Mouse (Mus musculus): ENCODE measurements around the gene Dhrs3. TPM values are rescaled to one million over a fixed set of nuclear protein-coding genes. Genes with fewer than 3 reads are reported as not detected.

Gene Dhrs3
- total RNA-seq, 2 experiments from 2014 or later = 28.6 to 29.6 TPM

- no peak for DNase-seq (ENCODE audit: extremely low spot score in 1 of 2, low spot score in 2 of 2)
- H3K4me3 ChIP-seq = no peak overlapping the region
- no peak overlapping the region for H3K27ac ChIP-seq
- TF ChIP-seq CTCF (IDR thresholded peaks at IDR 0.05) = no peak
- intact Hi-C loops (cut with DNase I) = no loop called here
These were observed 55.2 kb downstream of the Dhrs3 start for GRCm38 (mm10) chr4:144947738-144948390.

GRCm38 (mm10) chr4:144949441-144950326, 57.1 kb downstream of the Dhrs3 start:
- Histone ChIP-seq H3K27ac (no peak overlapping the region), H3K4me3 (no peak overlapping the region)

GRCm38 (mm10) chr4:144950327-144950711, 57.7 kb downstream of the Dhrs3 start:
- no peak for DNase-seq (ENCODE audit: extremely low spot score in 1 of 2, low spot score in 2 of 2)
- Histone ChIP-seq H3K27ac (no peak overlapping the region), H3K4me3 (no peak overlapping the region)
- intact Hi-C loops (cut with DNase I) = no loop called here
- no peak for TF ChIP-seq CTCF (IDR thresholded peaks at IDR 0.05)

More at GRCm38 (mm10) chr4:144949441-144950326, 57.1 kb downstream of the Dhrs3 start:
- intact Hi-C loops (cut with DNase I) = no loop called here
- DNase-seq (ENCODE audit: extremely low spot score in 1 of 2, low spot score in 2 of 2) = no peak
- TF ChIP-seq CTCF (IDR thresholded peaks at IDR 0.05) = no peak

- intact Hi-C loops (cut with DNase I) = no loop called here
- H3K27ac ChIP-seq = no peak overlapping the region
- H3K4me3 ChIP-seq = no peak overlapping the region
- DNase-seq (ENCODE audit: extremely low spot score in 1 of 2, low spot score in 2 of 2) = no peak
- TF ChIP-seq CTCF (IDR thresholded peaks at IDR 0.05) = no peak
These were observed 58.3 kb downstream of the Dhrs3 start for GRCm38 (mm10) chr4:144950883-144951282.

- no peak for TF ChIP-seq CTCF (IDR thresholded peaks at IDR 0.05)
- Histone ChIP-seq H3K4me3 (no peak overlapping the region), H3K27ac (no peak overlapping the region)
- intact Hi-C loops (cut with DNase I) = no loop called here
- no peak for DNase-seq (ENCODE audit: extremely low spot score in 1 of 2, low spot score in 2 of 2)
These were observed 59.2 kb downstream of the Dhrs3 start for GRCm38 (mm10) chr4:144951859-144952258.

- Histone ChIP-seq H3K4me3 (no peak overlapping the region), H3K27ac (no peak overlapping the region)
- DNase-seq (ENCODE audit: extremely low spot score in 1 of 2, low spot score in 2 of 2) = no peak
- intact Hi-C loops (cut with DNase I) = no loop called here
- TF ChIP-seq CTCF (IDR thresholded peaks at IDR 0.05) = no peak
These were observed 60.8 kb downstream of the Dhrs3 start for GRCm38 (mm10) chr4:144953421-144953820.

- intact Hi-C loops (cut with DNase I) = no loop called here
- Histone ChIP-seq H3K27ac (no peak overlapping the region), H3K4me3 (no peak overlapping the region)
- TF ChIP-seq CTCF (IDR thresholded peaks at IDR 0.05) = no peak
- no peak for DNase-seq (ENCODE audit: extremely low spot score in 1 of 2, low spot score in 2 of 2)
These were observed 63.2 kb downstream of the Dhrs3 start for GRCm38 (mm10) chr4:144955863-144956262.

- no peak overlapping the region for H3K4me3 ChIP-seq
- no peak for TF ChIP-seq CTCF (IDR thresholded peaks at IDR 0.05)
- no peak for DNase-seq (ENCODE audit: extremely low spot score in 1 of 2, low spot score in 2 of 2)
- intact Hi-C loops (cut with DNase I) = no loop called here
- no peak overlapping the region for H3K27ac ChIP-seq
These were observed 63.7 kb downstream of the Dhrs3 start for GRCm38 (mm10) chr4:144956293-144956692.

- H3K27ac ChIP-seq = no peak overlapping the region
- DNase-seq (ENCODE audit: extremely low spot score in 1 of 2, low spot score in 2 of 2) = no peak
- no peak overlapping the region for H3K4me3 ChIP-seq
- intact Hi-C loops (cut with DNase I) = no loop called here
- TF ChIP-seq CTCF (IDR thresholded peaks at IDR 0.05) = no peak
These were observed 64.6 kb downstream of the Dhrs3 start for GRCm38 (mm10) chr4:144957186-144957585.

- no peak overlapping the region for H3K4me3 ChIP-seq
- H3K27ac ChIP-seq = no peak overlapping the region
- no peak for DNase-seq (ENCODE audit: extremely low spot score in 1 of 2, low spot score in 2 of 2)
- intact Hi-C loops (cut with DNase I) = no loop called here
- TF ChIP-seq CTCF (IDR thresholded peaks at IDR 0.05) = no peak
These were observed 65.1 kb downstream of the Dhrs3 start for GRCm38 (mm10) chr4:144957721-144958120.

GRCm38 (mm10) chr4:144960188-144960904, 67.7 kb downstream of the Dhrs3 start:
- intact Hi-C loops (cut with DNase I) = no loop called here
- no peak for DNase-seq (ENCODE audit: extremely low spot score in 1 of 2, low spot score in 2 of 2)
- TF ChIP-seq CTCF (IDR thresholded peaks at IDR 0.05) = no peak
- no peak overlapping the region for H3K27ac ChIP-seq
- no peak overlapping the region for H3K4me3 ChIP-seq

GRCm38 (mm10) chr4:144961232-144961631, 68.6 kb downstream of the Dhrs3 start:
- DNase-seq (ENCODE audit: extremely low spot score in 1 of 2, low spot score in 2 of 2) = no peak
- no peak for TF ChIP-seq CTCF (IDR thresholded peaks at IDR 0.05)
- no peak overlapping the region for H3K27ac ChIP-seq
- no peak overlapping the region for H3K4me3 ChIP-seq
- intact Hi-C loops (cut with DNase I) = no loop called here
